Mouse (Mus musculus): ENCODE measurements around the gene Spata4.

- no peak for TF ChIP-seq CTCF (IDR thresholded peaks at IDR 0.05; ENCODE audit: low read depth, low read length)
- no peak for TF ChIP-seq POLR2A (IDR thresholded peaks at IDR 0.05; ENCODE audit: borderline replicate concordance, low read depth, low read length)
Measured at GRCm38 (mm10) chr8:54565603-54566260, 34.8 kb upstream of the Spata4 start.
